Mouse (Mus musculus): ENCODE measurements around the gene Fam204a.

Gene Fam204a

GRCm38 (mm10) chr19:60165417-60165816, 61.1 kb downstream of the Fam204a start:
- ATAC-seq (ENCODE audit: insufficient number of reproducible peaks, low FRiP score, low TSS enrichment): no peak

GRCm38 (mm10) chr19:60160611-60161274, 65.8 kb downstream of the Fam204a start:
- no peak for ATAC-seq (ENCODE audit: insufficient number of reproducible peaks, low FRiP score, low TSS enrichment)

- ATAC-seq (ENCODE audit: insufficient number of reproducible peaks, low FRiP score, low TSS enrichment): no peak
Measured at GRCm38 (mm10) chr19:60159827-60160226, 66.7 kb downstream of the Fam204a start.

GRCm38 (mm10) chr19:60155266-60155665, 71.2 kb downstream of the Fam204a start:
- no peak for ATAC-seq (ENCODE audit: insufficient number of reproducible peaks, low FRiP score, low TSS enrichment)

GRCm38 (mm10) chr19:60153096-60153495, 73.4 kb downstream of the Fam204a start:
- no peak for ATAC-seq (ENCODE audit: insufficient number of reproducible peaks, low FRiP score, low TSS enrichment)

GRCm38 (mm10) chr19:60150056-60150455, 76.4 kb downstream of the Fam204a start:
- no peak for ATAC-seq (ENCODE audit: insufficient number of reproducible peaks, low FRiP score, low TSS enrichment)

GRCm38 (mm10) chr19:60149078-60149960, 77.2 kb downstream of the Fam204a start:
- no peak for ATAC-seq (ENCODE audit: insufficient number of reproducible peaks, low FRiP score, low TSS enrichment)
